Comparison of ENCODE assay signal across 22 mouse cellular contexts in the genomic region with DNA sequence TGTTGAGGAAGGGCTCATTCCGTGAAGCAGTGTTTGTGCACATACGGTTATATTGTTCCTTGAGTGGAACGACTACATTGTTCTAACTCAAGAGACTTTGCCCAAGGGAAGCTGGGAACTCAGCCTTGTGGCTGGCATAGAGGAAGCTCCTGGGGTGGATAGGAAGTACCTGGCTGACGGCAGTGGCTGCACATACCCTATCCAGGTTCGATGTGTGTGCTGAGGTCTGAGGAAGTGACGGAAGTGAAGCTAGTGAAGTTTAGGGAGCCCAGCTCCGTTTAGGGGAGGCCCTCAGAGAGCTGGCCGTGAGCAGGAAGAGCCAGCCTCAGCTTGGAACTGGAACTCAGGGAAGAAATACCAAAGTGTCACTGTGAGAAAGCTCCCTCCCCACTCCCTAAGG. TPM values are rescaled to one million over a fixed set of nuclear protein-coding genes. Genes with fewer than 3 reads are reported as not detected.
"Had no signal": no experiment of that assay in that cellular context is flagged by ENCODE, and none has a peak within 500 bp of the region (broad histone marks: within the 10 kb centered on the region; RNA-seq: fewer than 3 reads in every experiment).

No protein-coding gene starts in this region.

- ATAC-seq: hindbrain, postnatal 0 days; intestine, embryonic 16.5 days had no signal

- DNase-seq: gastrocnemius, adult 2 months; gastrocnemius, postnatal 10 days; gastrocnemius, postnatal 25 days; heart, postnatal 14 days; kidney, adult 11 months; kidney, adult 2 months; kidney, postnatal 10 days; kidney, postnatal 4 days; liver; liver, embryonic 13.5 days had no signal

RNA-seq across cellular contexts. Expression of a gene that starts 43.0 kb away (rescaled TPM):
- total RNA-seq: gastrocnemius, adult 2 months; gastrocnemius, postnatal 10 days; gastrocnemius, postnatal 25 days; gastrocnemius, postnatal 4 days; granulocyte monocyte progenitor cell, adult 5-6 weeks; heart, adult 2 months; heart, postnatal 14 days; heart, postnatal 36 days; hindbrain, postnatal 0 days; layer of hippocampus, adult 2 months; layer of hippocampus, postnatal 10 days; layer of hippocampus, postnatal 25 days; left cerebral cortex, adult 2 months; left cerebral cortex, postnatal 14 days; left cerebral cortex, postnatal 36 days had no signal

RNA-seq across cellular contexts. Expression of a gene that starts 53.2 kb away (rescaled TPM):
- total RNA-seq: gastrocnemius, adult 2 months; gastrocnemius, postnatal 10 days; gastrocnemius, postnatal 25 days; gastrocnemius, postnatal 4 days; granulocyte monocyte progenitor cell, adult 5-6 weeks; heart, adult 2 months; heart, postnatal 14 days; heart, postnatal 36 days; layer of hippocampus, adult 2 months; layer of hippocampus, postnatal 10 days; layer of hippocampus, postnatal 25 days; left cerebral cortex, adult 2 months; left cerebral cortex, postnatal 14 days; left cerebral cortex, postnatal 36 days had no signal
